Mouse (Mus musculus) thymus, adult 2 months (tissue): ENCODE measurements around the gene Irs2.

ENCODE experiments used
- CTCF ChIP-seq: fragments of 200-500 bp; IDR thresholded peaks from 2 replicates; pipeline ENCODE4 v1.5.1; 2012; ENCODE audit warnings: mild to moderate bottlenecking, control low read depth, low read length, moderate library complexity, borderline replicate concordance; ENCODE audit not compliant: control insufficient read depth, poor library complexity, insufficient read depth; ENCODE audit errors: extremely low read depth
- POLR2A ChIP-seq: fragments of 200-500 bp; IDR thresholded peaks from 2 replicates; pipeline ENCODE4 v1.6.1; 2012; ENCODE audit warnings: mild to moderate bottlenecking, low read length, control low read depth, moderate library complexity; ENCODE audit not compliant: control insufficient read depth, poor library complexity, insufficient read depth; ENCODE audit errors: extremely low read depth

- TF ChIP-seq CTCF (no peak), POLR2A (no peak)
These were observed at the start of gene Irs2 for GRCm38 (mm10) chr8:11008379-11008775.
